Mouse (Mus musculus) liver, adult 2 months (tissue): ENCODE measurements around the gene Med29.

ENCODE experiments used
- CTCF ChIP-seq: fragments of 200-500 bp; IDR thresholded peaks from 2 replicates; pipeline ENCODE4 v1.5.1; 2011; ENCODE audit warnings: low read depth, low read length, control low read depth
- POLR2A ChIP-seq: fragments of 200-500 bp; IDR thresholded peaks from 2 replicates; pipeline ENCODE4 v1.6.1; 2011; ENCODE audit warnings: low read length, control low read depth; ENCODE audit not compliant: insufficient read depth; ENCODE audit errors: extremely low read depth

GRCm38 (mm10) chr7:28436271-28436904, 43.9 kb upstream of the Med29 start:
- TF ChIP-seq CTCF: peak; percentile 76
- TF ChIP-seq POLR2A: 0 out of 2 replicates have a peak, but pooled peaks have one; percentile 48
